Mouse (Mus musculus): ENCODE results near the gene Isg20.

DNA sequence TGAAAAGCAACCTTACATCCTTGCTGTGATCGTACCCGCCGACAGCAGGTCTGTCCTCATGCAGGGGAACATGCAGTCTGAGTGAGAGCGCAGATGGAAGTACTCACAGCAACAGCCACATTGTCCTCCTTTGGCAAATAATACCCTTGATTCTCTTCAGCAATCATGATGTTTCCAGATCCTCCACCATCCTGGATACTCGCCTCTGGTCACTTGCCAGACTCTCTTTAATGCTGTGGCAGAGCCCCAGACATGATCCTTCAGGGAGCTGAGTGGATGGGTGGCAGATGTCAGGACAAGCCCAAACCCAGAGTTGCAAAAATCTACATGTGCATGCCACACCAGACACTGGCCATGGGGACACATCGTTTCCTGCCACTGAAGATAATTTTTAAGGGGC is 41.9 kb downstream of the Isg20 start:
- TF ChIP-seq CTCF (conservative IDR thresholded peaks at IDR 0.05; ENCODE audit: low read length) (no peak), NANOG (IDR thresholded peaks at IDR 0.05; ENCODE audit: borderline replicate concordance, low read length) (no peak), POU5F1 (IDR thresholded peaks at IDR 0.05; ENCODE audit: borderline replicate concordance, low read length) (no peak)

All from E14TG2a.4 (cell line).